Mouse (Mus musculus) liver, adult 2 months (tissue): ENCODE measurements around the gene Hsd17b11. TPM values are rescaled to one million over a fixed set of nuclear protein-coding genes. Genes with fewer than 3 reads are reported as not detected.
"Not testable (repeated sequence)": the region's sequence is repeated elsewhere in the genome, so short reads cannot be mapped to it uniquely, and the experiment has no call there.

Source experiments
- DNase-seq: peaks from one replicate; pipeline ENCODE4 v3.0.0-alpha.2; 2011; ENCODE audit warnings: low read depth, low spot score; ENCODE audit errors: extremely low read depth
- H3K27ac ChIP-seq: fragments of 200-500 bp; replicated peaks from 2 replicates; pipeline ENCODE4 v1.5.1; 2012; ENCODE audit warnings: low read depth, mild to moderate bottlenecking, control low read depth, inconsistent platforms, low read length; ENCODE audit not compliant: insufficient read depth
- H3K27me3 ChIP-seq: fragments of 200-500 bp; 2 replicates; pipeline ENCODE4 v1.6.1; 2012; ENCODE audit warnings: mild to moderate bottlenecking, moderate library complexity, low read length, inconsistent platforms; ENCODE audit not compliant: control insufficient read depth, insufficient read depth
- H3K36me3 ChIP-seq: fragments of 200-500 bp; 2 replicates; pipeline ENCODE4 v1.6.1; 2012; ENCODE audit warnings: low read length, inconsistent platforms; ENCODE audit not compliant: control insufficient read depth, insufficient read depth
- H3K4me1 ChIP-seq: fragments of 200-500 bp; 2 replicates; pipeline ENCODE4 v1.6.1; 2011; ENCODE audit warnings: low read length; ENCODE audit not compliant: control insufficient read depth, insufficient read depth
- H3K4me3 ChIP-seq: fragments of 200-500 bp; 2 replicates; pipeline ENCODE4 v1.5.1; 2011; ENCODE audit warnings: low read depth, mild to moderate bottlenecking, control low read depth, low read length, moderate library complexity; ENCODE audit not compliant: insufficient read depth
- H3K79me2 ChIP-seq: fragments of 200-500 bp; 2 replicates; pipeline ENCODE4 v1.6.1; 2012; ENCODE audit warnings: inconsistent platforms, mild to moderate bottlenecking, low read length, moderate library complexity; ENCODE audit not compliant: control insufficient read depth, insufficient read depth
- H3K9ac ChIP-seq: fragments of 200-500 bp; 2 replicates; pipeline ENCODE4 v1.6.1; 2012; ENCODE audit warnings: low read depth, mild to moderate bottlenecking, control low read depth, inconsistent platforms, low read length
- CTCF ChIP-seq: fragments of 200-500 bp; IDR thresholded peaks from 2 replicates; pipeline ENCODE4 v1.5.1; 2011; ENCODE audit warnings: low read depth, low read length, control low read depth
- POLR2A ChIP-seq: fragments of 200-500 bp; IDR thresholded peaks from 2 replicates; pipeline ENCODE4 v1.6.1; 2011; ENCODE audit warnings: low read length, control low read depth; ENCODE audit not compliant: insufficient read depth; ENCODE audit errors: extremely low read depth
- WGBS: fragments of 180-500 bp; shearing (Covaris S2); methylation state at CpG from one replicate; pipeline ENCODE4 v1.1.7; 2018; 5-methylcytosine and 5-hydroxymethylcytosine counted together
- polyA plus RNA-seq: library from polyadenylated mRNA; depleted of rRNA; stranded (reverse); fragments of >200 nt; gene quantifications from 2 replicates; pipeline ENCODE4 v1.2.3, GENCODE M21; 2012
- total RNA-seq: library from RNA; depleted of rRNA; stranded (reverse); fragments of >200 nt; gene quantifications from 2 replicates; pipeline ENCODE4 v1.2.3, GENCODE M21; 2014

Hsd17b11 gene
- total and polyA plus RNA-seq, 2 experiments: 78.8 to 154 TPM

DNA sequence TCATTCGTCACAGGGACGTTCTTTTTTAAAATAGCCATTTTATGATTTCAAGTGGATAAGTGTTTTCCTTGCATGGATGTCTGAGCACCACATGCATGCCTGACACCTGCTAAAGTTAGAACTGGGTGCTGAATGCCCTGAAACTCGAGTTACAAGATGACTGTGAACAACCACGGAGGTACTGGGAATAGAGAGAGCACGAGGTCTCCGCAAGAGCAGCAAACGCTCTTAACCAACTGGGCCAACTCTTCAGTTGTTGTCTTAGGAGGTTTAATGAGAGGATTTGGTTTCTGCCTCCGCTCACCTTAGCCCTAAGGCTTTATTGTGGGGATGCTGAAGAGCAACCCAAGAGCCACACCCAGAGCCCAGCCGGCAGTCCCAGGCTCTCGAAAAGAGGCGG is 3.0 kb upstream of the Hsd17b11 start:
- TF ChIP-seq CTCF (no peak), POLR2A (no peak)
- DNase-seq: no peak
- WGBS: 76% methylated on average over 11 of the region's 11 CpGs
- no peaks in the 10 kb centered on the region for H3K36me3 ChIP-seq
- H3K4me3 ChIP-seq: no peak overlapping the region
- no peak overlapping the region for H3K9ac ChIP-seq
- no peaks in the 10 kb centered on the region for H3K27me3 ChIP-seq
- peaks cover 6% of the 10 kb centered on the region; the same call in 1 of the 2 replicates for H3K79me2 ChIP-seq
- peaks cover 17% of the 10 kb centered on the region for H3K4me1 ChIP-seq
- H3K27ac ChIP-seq: no peak overlapping the region

DNA sequence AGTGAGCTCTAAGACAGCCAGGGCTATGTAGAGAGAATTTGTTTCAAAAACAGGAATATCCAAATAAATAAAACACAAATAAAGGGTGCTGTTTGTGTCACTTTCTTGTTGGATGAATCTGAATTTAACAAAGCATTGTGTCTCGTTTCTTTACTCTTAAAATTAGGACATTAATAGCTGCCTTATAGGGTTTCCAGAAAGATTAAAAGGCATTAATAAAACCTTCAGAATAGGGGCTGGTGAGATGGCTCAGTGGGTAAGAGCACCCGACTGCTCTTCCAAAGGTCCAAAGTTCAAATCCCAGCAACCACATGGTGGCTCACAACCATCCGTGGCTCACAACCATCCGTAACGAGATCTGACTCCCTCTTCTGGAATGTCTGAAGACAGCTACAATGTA is 2.5 kb upstream of the Hsd17b11 start:
- WGBS: 48% methylated on average over 5 of the region's 5 CpGs
- not testable (repeated sequence) for H3K4me3 ChIP-seq, H3K9ac ChIP-seq, H3K36me3 ChIP-seq, H3K27me3 ChIP-seq, DNase-seq, H3K27ac ChIP-seq
- Histone ChIP-seq H3K4me1 (peaks cover 17% of the 10 kb centered on the region), H3K79me2 (peaks cover 11% of the 10 kb centered on the region; the same call in 1 of the 2 replicates)

DNA sequence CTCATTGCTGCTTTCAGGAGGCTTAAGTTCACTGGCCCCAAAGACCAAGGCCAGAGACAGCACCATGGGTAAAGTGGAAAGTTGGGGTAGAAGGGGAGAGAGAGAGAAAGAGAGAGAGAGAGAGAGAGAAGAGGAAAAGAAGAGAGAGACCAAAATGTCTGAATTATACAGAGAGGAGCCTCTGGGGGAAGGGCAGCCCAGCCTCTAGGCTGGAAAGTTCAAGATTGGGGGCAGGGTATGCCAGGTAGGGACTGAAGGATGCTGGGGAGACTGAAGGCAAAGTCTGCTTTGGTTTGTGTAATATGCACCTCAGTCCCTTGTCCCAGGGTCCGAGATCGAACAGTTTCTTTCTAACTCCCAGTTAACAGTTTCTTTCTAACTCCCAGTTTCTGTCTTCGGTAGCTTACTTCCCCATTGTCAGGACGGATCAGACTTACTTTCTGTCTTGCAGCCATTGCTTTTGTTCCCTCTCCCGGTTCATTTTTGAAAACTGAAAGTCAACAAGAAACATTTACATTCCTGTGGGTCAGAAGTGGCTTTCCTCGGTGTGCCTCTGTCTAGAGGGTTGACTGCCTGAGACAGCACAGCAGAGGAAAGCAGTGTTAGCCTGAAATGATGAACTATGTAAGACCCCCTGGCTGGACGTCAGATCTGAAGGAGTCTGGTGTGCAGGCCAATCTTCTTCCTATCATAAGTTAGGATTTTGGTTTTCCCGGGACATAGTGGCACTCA is 1.7 kb upstream of the Hsd17b11 start:
- no peak overlapping the region for H3K9ac ChIP-seq
- H3K79me2 ChIP-seq: peaks cover 15% of the 10 kb centered on the region; the same call in 1 of the 2 replicates
- H3K27me3 ChIP-seq: no peaks in the 10 kb centered on the region
- peaks cover 19% of the 10 kb centered on the region for H3K4me1 ChIP-seq
- no peak for TF ChIP-seq POLR2A
- WGBS: 68% methylated on average over 8 of the region's 8 CpGs
- DNase-seq: no peak
- 0 out of 2 replicates have a peak overlapping the region, but pooled peaks have one; percentile 18 for H3K27ac ChIP-seq
- no peaks in the 10 kb centered on the region; the same call in 1 of the 2 replicates for H3K36me3 ChIP-seq
- no peak overlapping the region for H3K4me3 ChIP-seq

DNA sequence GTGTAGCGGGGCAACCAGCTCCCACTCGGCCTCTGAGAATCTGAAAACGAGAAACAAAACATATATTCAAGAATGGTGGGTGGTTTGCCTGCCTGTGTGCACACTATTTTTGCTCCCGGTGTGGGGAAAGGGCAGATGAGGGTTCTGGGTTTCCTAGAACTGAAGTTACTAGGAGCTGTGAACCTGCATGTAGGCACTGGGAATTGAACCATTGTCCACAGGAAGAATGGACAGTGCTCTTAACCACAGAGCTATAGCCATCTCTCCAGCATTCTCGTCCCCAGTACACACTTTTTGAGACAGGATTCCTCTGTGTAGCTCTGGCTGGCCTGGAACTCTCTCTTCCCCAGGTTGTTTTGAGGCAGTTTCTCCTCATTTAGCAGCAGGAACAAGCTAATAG is 839 bp upstream of the Hsd17b11 start:
- Histone ChIP-seq H3K36me3 (peaks cover 5% of the 10 kb centered on the region; the same call in 1 of the 2 replicates), H3K27ac (no peak overlapping the region; the same call in 1 of the 2 replicates), H3K4me3 (no peak overlapping the region), H3K9ac (no peak overlapping the region), H3K27me3 (no peaks in the 10 kb centered on the region), H3K79me2 (peaks cover 24% of the 10 kb centered on the region), H3K4me1 (peaks cover 19% of the 10 kb centered on the region)
- no peak for TF ChIP-seq POLR2A
- 65% methylated on average over 5 of the region's 5 CpGs for WGBS
- DNase-seq: no peak

DNA sequence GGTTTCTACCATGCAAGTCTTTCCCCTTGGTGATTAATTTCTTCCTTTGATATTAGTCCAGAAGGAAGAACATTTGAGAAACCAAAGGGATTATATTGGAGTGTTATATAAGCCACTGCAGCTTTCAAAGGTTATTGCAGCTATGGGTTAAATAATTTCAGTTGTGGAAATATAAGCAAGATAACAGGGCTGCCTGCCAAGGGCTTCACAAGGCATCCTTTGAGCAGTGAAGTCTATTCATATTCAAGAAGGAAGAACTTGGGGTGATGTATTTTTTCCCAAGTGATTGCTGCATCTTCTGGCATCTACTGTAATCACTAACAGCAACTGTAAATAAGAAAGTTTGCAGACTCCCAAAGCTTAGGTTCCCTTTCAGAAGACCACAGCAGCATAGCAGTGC is 10.3 kb downstream of the Hsd17b11 start:
- H3K79me2 ChIP-seq: peaks cover 3% of the 10 kb centered on the region; the same call in 1 of the 2 replicates
- no peak overlapping the region for H3K4me3 ChIP-seq
- no peak overlapping the region for H3K27ac ChIP-seq
- H3K36me3 ChIP-seq: peaks cover 44% of the 10 kb centered on the region
- TF ChIP-seq POLR2A (no peak), CTCF (no peak)
- H3K27me3 ChIP-seq: no peaks in the 10 kb centered on the region
- DNase-seq: no peak
- H3K9ac ChIP-seq: no peak overlapping the region
- no peaks in the 10 kb centered on the region for H3K4me1 ChIP-seq

DNA sequence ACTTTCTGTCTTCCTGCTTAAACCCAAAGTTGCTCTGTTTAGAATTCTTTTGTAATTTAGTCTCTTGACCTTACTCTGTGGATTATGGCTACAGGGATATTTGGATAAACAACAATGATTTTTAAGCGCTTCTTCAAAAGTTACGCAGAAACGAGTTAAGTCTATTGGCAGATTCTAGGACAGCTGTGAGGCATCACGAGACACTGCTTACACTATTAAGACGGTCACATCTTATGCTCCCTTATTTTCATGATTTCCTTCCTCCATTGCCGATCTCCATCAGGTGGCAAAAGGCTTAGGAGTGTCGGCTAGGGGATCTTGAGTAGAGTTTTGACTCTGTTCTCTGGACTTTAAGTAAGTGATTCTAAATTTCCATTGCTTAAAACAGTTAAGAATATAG is 11.5 kb downstream of the Hsd17b11 start:
- Histone ChIP-seq H3K36me3 (peaks cover 43% of the 10 kb centered on the region), H3K27me3 (no peaks in the 10 kb centered on the region), H3K79me2 (no peaks in the 10 kb centered on the region), H3K27ac (no peak overlapping the region), H3K4me3 (no peak overlapping the region), H3K4me1 (no peaks in the 10 kb centered on the region), H3K9ac (no peak overlapping the region)
- no peak for DNase-seq
- TF ChIP-seq POLR2A (no peak), CTCF (no peak)
- WGBS: 91% methylated on average over 7 of the region's 7 CpGs
